Mouse (Mus musculus): ENCODE data around the gene Gm20696. TPM values are rescaled to one million over a fixed set of nuclear protein-coding genes. Genes with fewer than 3 reads are reported as not detected.

Gene Gm20696
- polyA plus RNA-seq, 1 experiment from 2014 or later = 1.9 TPM

- Histone ChIP-seq H3K27me3 (ENCODE audit: control insufficient read depth, insufficient read depth, low read length) (no peaks in the 10 kb centered on the region), H3K4me1 (ENCODE audit: control insufficient read depth, insufficient read depth, low read length) (peaks cover 24% of the 10 kb centered on the region), H3K9me3 (replicated peaks; ENCODE audit: control insufficient read depth, low read length) (no peaks in the 10 kb centered on the region), H3K36me3 (ENCODE audit: control insufficient read depth, insufficient read depth, low read length) (no peaks in the 10 kb centered on the region), H3K4me2 (ENCODE audit: low read depth, low read length) (no peak overlapping the region), H3K9ac (ENCODE audit: low read length) (no peak overlapping the region), H3K4me3 (replicated peaks; ENCODE audit: low read length) (no peak overlapping the region), H3K27ac (ENCODE audit: low read length) (no peak overlapping the region)
- WGBS = 72% methylated on average over 6 of the region's 6 CpGs
- no peak for ATAC-seq (ENCODE audit: insufficient read depth, low FRiP score)
Observed at GRCm38 (mm10) chr6:99274222-99274621, 392.4 kb downstream of the Gm20696 start.

- Histone ChIP-seq H3K4me3 (replicated peaks; ENCODE audit: low read length) (no peak overlapping the region), H3K36me3 (ENCODE audit: control insufficient read depth, insufficient read depth, low read length) (no peaks in the 10 kb centered on the region), H3K27me3 (ENCODE audit: control insufficient read depth, insufficient read depth, low read length) (no peaks in the 10 kb centered on the region), H3K4me2 (ENCODE audit: low read depth, low read length) (no peak overlapping the region), H3K9me3 (replicated peaks; ENCODE audit: control insufficient read depth, low read length) (no peaks in the 10 kb centered on the region), H3K9ac (ENCODE audit: low read length) (no peak overlapping the region), H3K27ac (ENCODE audit: low read length) (no peak overlapping the region), H3K4me1 (ENCODE audit: control insufficient read depth, insufficient read depth, low read length) (peaks cover 28% of the 10 kb centered on the region)
- no peak for ATAC-seq (ENCODE audit: insufficient read depth, low FRiP score)
- 43% methylated on average over 5 of the region's 5 CpGs for WGBS
Observed at GRCm38 (mm10) chr6:99273177-99273576, 393.4 kb downstream of the Gm20696 start.

GRCm38 (mm10) chr6:99272174-99272573 lies 394.4 kb downstream of the Gm20696 start:
- H3K27ac ChIP-seq (ENCODE audit: low read length) = no peak overlapping the region
- no peaks in the 10 kb centered on the region for H3K9me3 ChIP-seq (replicated peaks; ENCODE audit: control insufficient read depth, low read length)
- ATAC-seq (ENCODE audit: insufficient read depth, low FRiP score) = no peak
- H3K36me3 ChIP-seq (ENCODE audit: control insufficient read depth, insufficient read depth, low read length) = no peaks in the 10 kb centered on the region
- H3K4me2 ChIP-seq (ENCODE audit: low read depth, low read length) = no peak overlapping the region
- peaks cover 30% of the 10 kb centered on the region for H3K4me1 ChIP-seq (ENCODE audit: control insufficient read depth, insufficient read depth, low read length)
- 59% methylated on average over 3 of the region's 3 CpGs for WGBS
- H3K9ac ChIP-seq (ENCODE audit: low read length) = no peak overlapping the region
- H3K4me3 ChIP-seq (replicated peaks; ENCODE audit: low read length) = no peak overlapping the region
- H3K27me3 ChIP-seq (ENCODE audit: control insufficient read depth, insufficient read depth, low read length) = no peaks in the 10 kb centered on the region

GRCm38 (mm10) chr6:99271741-99272140 lies 394.9 kb downstream of the Gm20696 start:
- Histone ChIP-seq H3K27ac (ENCODE audit: low read length) (no peak overlapping the region), H3K9ac (ENCODE audit: low read length) (no peak overlapping the region), H3K9me3 (replicated peaks; ENCODE audit: control insufficient read depth, low read length) (no peaks in the 10 kb centered on the region), H3K4me2 (ENCODE audit: low read depth, low read length) (no peak overlapping the region), H3K27me3 (ENCODE audit: control insufficient read depth, insufficient read depth, low read length) (no peaks in the 10 kb centered on the region), H3K4me3 (replicated peaks; ENCODE audit: low read length) (no peak overlapping the region), H3K4me1 (ENCODE audit: control insufficient read depth, insufficient read depth, low read length) (peaks cover 30% of the 10 kb centered on the region), H3K36me3 (ENCODE audit: control insufficient read depth, insufficient read depth, low read length) (no peaks in the 10 kb centered on the region)
- 76% methylated on average over 7 of the region's 7 CpGs for WGBS
- no peak for ATAC-seq (ENCODE audit: insufficient read depth, low FRiP score)

GRCm38 (mm10) chr6:99269921-99270320 lies 396.7 kb downstream of the Gm20696 start:
- Histone ChIP-seq H3K9ac (ENCODE audit: low read length) (no peak overlapping the region), H3K4me3 (replicated peaks; ENCODE audit: low read length) (no peak overlapping the region), H3K9me3 (replicated peaks; ENCODE audit: control insufficient read depth, low read length) (no peaks in the 10 kb centered on the region), H3K4me2 (ENCODE audit: low read depth, low read length) (no peak overlapping the region), H3K36me3 (ENCODE audit: control insufficient read depth, insufficient read depth, low read length) (no peaks in the 10 kb centered on the region), H3K4me1 (ENCODE audit: control insufficient read depth, insufficient read depth, low read length) (peaks cover 48% of the 10 kb centered on the region), H3K27ac (ENCODE audit: low read length) (no peak overlapping the region; the same call in 1 of the 2 replicates), H3K27me3 (ENCODE audit: control insufficient read depth, insufficient read depth, low read length) (no peaks in the 10 kb centered on the region)
- 31% methylated on average over 6 of the region's 6 CpGs for WGBS
- ATAC-seq (ENCODE audit: insufficient read depth, low FRiP score) = no peak

- no peak overlapping the region for H3K4me3 ChIP-seq (replicated peaks; ENCODE audit: low read length)
- no peaks in the 10 kb centered on the region for H3K36me3 ChIP-seq (ENCODE audit: control insufficient read depth, insufficient read depth, low read length)
- peaks cover 50% of the 10 kb centered on the region for H3K4me1 ChIP-seq (ENCODE audit: control insufficient read depth, insufficient read depth, low read length)
- ATAC-seq (ENCODE audit: insufficient read depth, low FRiP score) = no peak
- no peak overlapping the region for H3K27ac ChIP-seq (ENCODE audit: low read length)
- H3K27me3 ChIP-seq (ENCODE audit: control insufficient read depth, insufficient read depth, low read length) = no peaks in the 10 kb centered on the region
- H3K9me3 ChIP-seq (replicated peaks; ENCODE audit: control insufficient read depth, low read length) = no peaks in the 10 kb centered on the region
- 60% methylated on average over 20 of the region's 20 CpGs for WGBS
- no peak overlapping the region for H3K9ac ChIP-seq (ENCODE audit: low read length)
- no peak overlapping the region for H3K4me2 ChIP-seq (ENCODE audit: low read depth, low read length)
Observed at GRCm38 (mm10) chr6:99268171-99269061, 398.2 kb downstream of the Gm20696 start.

GRCm38 (mm10) chr6:99265945-99266656 lies 400.5 kb downstream of the Gm20696 start:
- ATAC-seq (ENCODE audit: insufficient read depth, low FRiP score) = peak; percentile 65
- WGBS = 31% methylated on average over 13 of the region's 13 CpGs
- no peaks in the 10 kb centered on the region for H3K9me3 ChIP-seq (replicated peaks; ENCODE audit: control insufficient read depth, low read length)
- peak overlapping the region; percentile 50 for H3K4me2 ChIP-seq (ENCODE audit: low read depth, low read length)
- H3K27me3 ChIP-seq (ENCODE audit: control insufficient read depth, insufficient read depth, low read length) = no peaks in the 10 kb centered on the region
- peaks cover 65% of the 10 kb centered on the region for H3K4me1 ChIP-seq (ENCODE audit: control insufficient read depth, insufficient read depth, low read length)
- H3K36me3 ChIP-seq (ENCODE audit: control insufficient read depth, insufficient read depth, low read length) = no peaks in the 10 kb centered on the region
- H3K9ac ChIP-seq (ENCODE audit: low read length) = peak overlapping the region; percentile 66
- H3K27ac ChIP-seq (ENCODE audit: low read length) = peak overlapping the region; percentile 95
- H3K4me3 ChIP-seq (replicated peaks; ENCODE audit: low read length) = peak overlapping the region; percentile 34

GRCm38 (mm10) chr6:99265173-99265572 lies 401.4 kb downstream of the Gm20696 start:
- H3K36me3 ChIP-seq (ENCODE audit: control insufficient read depth, insufficient read depth, low read length) = no peaks in the 10 kb centered on the region
- H3K27me3 ChIP-seq (ENCODE audit: control insufficient read depth, insufficient read depth, low read length) = no peaks in the 10 kb centered on the region
- H3K4me1 ChIP-seq (ENCODE audit: control insufficient read depth, insufficient read depth, low read length) = peaks cover 62% of the 10 kb centered on the region
- H3K27ac ChIP-seq (ENCODE audit: low read length) = peak overlapping the region; percentile 95
- 24% methylated on average over 4 of the region's 4 CpGs for WGBS
- ATAC-seq (ENCODE audit: insufficient read depth, low FRiP score) = no peak
- peak overlapping the region; percentile 50 for H3K4me2 ChIP-seq (ENCODE audit: low read depth, low read length)
- no peaks in the 10 kb centered on the region for H3K9me3 ChIP-seq (replicated peaks; ENCODE audit: control insufficient read depth, low read length)
- H3K9ac ChIP-seq (ENCODE audit: low read length) = peak overlapping the region; percentile 52; the same call in 1 of the 2 replicates
- H3K4me3 ChIP-seq (replicated peaks; ENCODE audit: low read length) = peak overlapping the region; percentile 34

All from stomach, embryonic 16.5 days (tissue).